ENCODE assay signal across 30 mouse cellular contexts in genomic region chr5:17280951-17281350, GRCm38 (mm10).
"Had no signal": no experiment of that assay in that cellular context is flagged by ENCODE, and none has a peak within 500 bp of the region (broad histone marks: within the 10 kb centered on the region; RNA-seq: fewer than 3 reads in every experiment).

No protein-coding gene starts in this region.

- H3K27ac ChIP-seq: left cerebral cortex, adult 2 months; limb, embryonic 10.5 days; limb, embryonic 12.5 days; limb, embryonic 13.5 days; limb, embryonic 15.5 days; liver, embryonic 13.5 days; liver, embryonic 14.5 days; liver, embryonic 15.5 days; lung, embryonic 15.5 days; macrophage; midbrain, embryonic 10.5 days; midbrain, embryonic 12.5 days; midbrain, embryonic 13.5 days; midbrain, embryonic 15.5 days; neural tube, embryonic 12.5 days had no signal

- H3K36me3 ChIP-seq: limb, embryonic 10.5 days; limb, embryonic 12.5 days; limb, embryonic 13.5 days; limb, embryonic 15.5 days; liver, embryonic 13.5 days; liver, embryonic 15.5 days; lung, embryonic 15.5 days; midbrain, embryonic 10.5 days; midbrain, embryonic 12.5 days; midbrain, embryonic 13.5 days; midbrain, embryonic 15.5 days; neural tube, embryonic 12.5 days had no signal

- H3K4me2 ChIP-seq: limb, embryonic 12.5 days; limb, embryonic 13.5 days; limb, embryonic 15.5 days; liver, embryonic 13.5 days; liver, embryonic 15.5 days; lung, embryonic 14.5 days; lung, embryonic 15.5 days; midbrain, embryonic 11.5 days; midbrain, embryonic 12.5 days; midbrain, embryonic 13.5 days; midbrain, embryonic 15.5 days; neural tube, embryonic 12.5 days had no signal

- H3K9ac ChIP-seq: limb, embryonic 12.5 days; limb, embryonic 13.5 days; limb, embryonic 15.5 days; liver, embryonic 13.5 days; liver, embryonic 14.5 days; liver, embryonic 15.5 days; lung, embryonic 14.5 days; lung, embryonic 15.5 days; midbrain, embryonic 12.5 days; midbrain, embryonic 13.5 days; midbrain, embryonic 15.5 days; neural tube, embryonic 12.5 days had no signal

- H3K27me3 ChIP-seq: limb, embryonic 12.5 days; limb, embryonic 13.5 days; limb, embryonic 15.5 days; liver, embryonic 13.5 days; liver, embryonic 15.5 days; lung, embryonic 15.5 days; megakaryocyte, embryonic 14.5 days; midbrain, embryonic 12.5 days; midbrain, embryonic 13.5 days; midbrain, embryonic 15.5 days; neural tube, embryonic 12.5 days had no signal

- H3K9me3 ChIP-seq: limb, embryonic 10.5 days; limb, embryonic 12.5 days; limb, embryonic 13.5 days; limb, embryonic 15.5 days; liver, embryonic 13.5 days; liver, embryonic 15.5 days; lung, embryonic 15.5 days; megakaryocyte, embryonic 14.5 days; midbrain, embryonic 10.5 days; midbrain, embryonic 12.5 days; midbrain, embryonic 13.5 days; midbrain, embryonic 15.5 days; neural tube, embryonic 12.5 days had no signal

- ATAC-seq: lung, postnatal 0 days; midbrain, embryonic 13.5 days; midbrain, embryonic 15.5 days; midbrain, embryonic 16.5 days had no signal

- H3K4me3 ChIP-seq: left cerebral cortex, adult 2 months; limb, embryonic 10.5 days; limb, embryonic 12.5 days; limb, embryonic 13.5 days; limb, embryonic 15.5 days; liver, embryonic 13.5 days; liver, embryonic 15.5 days; lung, embryonic 15.5 days; megakaryocyte, embryonic 14.5 days; midbrain, embryonic 10.5 days; midbrain, embryonic 12.5 days; midbrain, embryonic 13.5 days; midbrain, embryonic 15.5 days; myocyte; neural tube, embryonic 12.5 days had no signal

- DNase-seq: left cerebral cortex, postnatal 4 days; liver; liver, embryonic 13.5 days; lung, adult 18-20 months; lung, adult 2 months; lung, embryonic 14.5 days; lung, postnatal 10 days; lung, postnatal 14 days; lung, postnatal 36 days; lung, postnatal 4 days; midbrain, embryonic 14.5 days had no signal

- H3K4me1 ChIP-seq: limb, embryonic 10.5 days; limb, embryonic 12.5 days; limb, embryonic 13.5 days; limb, embryonic 15.5 days; liver, embryonic 13.5 days; liver, embryonic 15.5 days; lung, embryonic 15.5 days; megakaryocyte, embryonic 14.5 days; midbrain, embryonic 10.5 days; midbrain, embryonic 12.5 days; midbrain, embryonic 13.5 days; midbrain, embryonic 15.5 days; neural tube, embryonic 12.5 days had no signal
